Mouse (Mus musculus): Measurements from ENCODE around the gene 1700074P13Rik. TPM values are rescaled to one million over a fixed set of nuclear protein-coding genes. Genes with fewer than 3 reads are reported as not detected.

Gene 1700074P13Rik
- not detected for polyA plus RNA-seq (2014; fragmentation: Illumina TruSeq; extraction: RNeasy Lipid Tissue Mini Kit (QIAGEN cat#74804); ENCODE audit: low read depth, low replicate concordance)

DNA sequence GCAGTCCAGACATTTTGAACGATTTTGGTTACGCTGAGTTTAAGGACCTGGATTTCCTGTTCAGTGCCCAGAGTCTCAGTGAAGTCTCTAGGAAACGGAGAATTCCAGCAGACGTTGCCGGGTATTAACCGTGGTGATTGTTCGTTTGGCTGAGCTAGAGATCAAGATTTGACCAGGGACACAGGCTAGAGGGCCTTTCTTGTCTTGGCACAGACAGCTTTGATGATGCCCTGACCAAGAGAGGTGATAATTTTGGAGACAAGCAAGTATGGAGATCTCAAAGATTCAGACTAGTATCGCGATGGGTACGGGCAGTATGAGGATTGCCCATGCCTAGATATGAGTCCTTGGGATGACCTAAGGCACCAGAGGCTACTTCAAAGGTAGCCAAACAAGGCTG lies at the start of gene 1700074P13Rik:
Gene 1700074P13Rik (minus strand): TSS at position 101 of the 400 bp plus-strand sequence.

DNA sequence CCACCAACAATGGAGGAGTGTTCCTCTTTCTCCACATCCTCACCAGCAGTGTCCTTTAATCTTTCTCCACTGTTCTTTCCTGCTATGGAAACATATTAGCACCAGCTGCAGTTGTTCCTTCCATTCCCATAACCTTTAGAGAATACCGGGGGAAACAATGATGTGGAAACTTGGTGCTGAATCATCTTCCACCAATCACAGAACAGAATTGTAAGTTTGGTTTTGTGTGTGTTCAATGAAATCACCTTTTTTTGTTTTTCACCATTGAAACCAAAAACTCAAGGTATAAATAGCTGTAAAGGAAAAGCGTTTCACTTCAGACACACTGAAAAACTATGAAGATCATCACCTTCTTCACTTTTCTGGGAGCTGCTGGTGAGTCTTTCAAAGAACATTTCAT lies 24.1 kb upstream of the 1700074P13Rik start, which contains the start of gene 1810009J06Rik:
Gene 1810009J06Rik (plus strand): TSS at position 301 of the 400 bp plus-strand sequence.

DNA sequence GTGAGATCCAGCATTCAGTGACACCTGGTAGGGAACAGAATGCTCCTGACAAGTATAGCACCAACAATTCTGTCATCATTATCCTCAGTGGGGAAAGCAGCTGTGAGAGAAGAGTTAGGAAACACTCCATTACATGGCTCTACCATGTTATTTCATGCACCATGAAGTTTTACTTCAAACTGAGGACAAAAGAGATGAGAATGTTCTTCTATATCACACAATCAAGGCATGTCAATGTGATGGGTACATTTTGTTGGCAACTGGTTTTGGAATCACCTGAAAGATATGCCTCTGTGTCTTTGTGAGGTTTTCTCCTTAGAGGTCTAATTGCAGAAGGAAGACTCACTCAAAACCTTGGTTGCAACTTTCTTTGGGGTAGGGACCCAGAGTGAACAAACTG lies 11.4 kb upstream of the 1700074P13Rik start, which contains the start of gene Gm4744:
Gene Gm4744 (minus strand): TSS at position 101 of the 400 bp plus-strand sequence.

DNA sequence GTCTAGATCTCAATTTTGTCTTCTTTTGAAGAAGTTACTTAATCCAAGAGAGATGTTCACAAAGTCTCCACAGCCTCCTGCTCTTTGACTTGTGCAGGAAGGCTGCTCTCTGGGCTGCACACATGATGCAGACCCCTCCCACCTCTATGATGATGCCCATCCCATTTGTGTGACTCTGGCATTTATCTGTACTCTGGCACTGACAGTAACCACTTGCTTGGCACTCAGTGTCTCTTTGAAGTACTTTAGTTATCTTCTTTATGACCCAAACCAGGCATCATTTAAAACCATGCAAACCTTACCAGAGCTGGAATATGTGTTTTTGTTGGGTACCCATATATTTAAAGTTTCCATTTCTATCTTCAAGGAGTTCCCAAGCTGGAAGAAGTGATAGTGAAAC lies 40.1 kb downstream of the 1700074P13Rik start, which contains the start of gene Prss58:
Gene Prss58 (minus strand): TSS at position 101 of the 400 bp plus-strand sequence.

DNA sequence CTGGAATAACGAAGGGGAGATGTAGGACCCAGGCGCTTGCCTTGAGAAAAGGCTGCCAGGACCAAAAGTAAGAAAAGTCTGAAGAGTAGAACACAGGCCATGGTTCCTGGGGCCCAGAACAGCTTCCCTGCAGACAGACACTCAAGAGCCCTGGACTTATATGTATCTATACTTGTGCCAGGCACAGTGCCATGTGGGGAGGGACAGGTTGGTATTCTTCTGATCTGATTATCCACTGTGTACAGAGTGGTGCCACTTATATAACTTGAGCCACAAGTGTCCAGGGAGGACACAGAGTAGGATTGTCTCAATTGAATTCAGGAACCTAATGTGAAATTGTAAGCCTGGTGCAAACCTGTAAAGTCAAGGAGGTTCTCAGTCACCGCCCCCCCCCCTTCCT lies 53.0 kb downstream of the 1700074P13Rik start, which contains the start of gene Moxd2:
Gene Moxd2 (minus strand): TSS at position 101 of the 400 bp plus-strand sequence.

Other genes starting within 250 kb of the 1700074P13Rik start
- gene Moxd2, start 53.1 kb downstream of the 1700074P13Rik start, polyA plus RNA-seq (2014; fragmentation: Illumina TruSeq; extraction: RNeasy Lipid Tissue Mini Kit (QIAGEN cat#74804); ENCODE audit: low read depth, low replicate concordance), result not detected
- not detected for gene Prss58, start 40.2 kb downstream of the 1700074P13Rik start, polyA plus RNA-seq (2014; fragmentation: Illumina TruSeq; extraction: RNeasy Lipid Tissue Mini Kit (QIAGEN cat#74804); ENCODE audit: low read depth, low replicate concordance)
- gene Gm4744, start 11.3 kb upstream of the 1700074P13Rik start, polyA plus RNA-seq (2014; fragmentation: Illumina TruSeq; extraction: RNeasy Lipid Tissue Mini Kit (QIAGEN cat#74804); ENCODE audit: low read depth, low replicate concordance), result not detected
- gene 1810009J06Rik, start 24.2 kb upstream of the 1700074P13Rik start, polyA plus RNA-seq (2014; fragmentation: Illumina TruSeq; extraction: RNeasy Lipid Tissue Mini Kit (QIAGEN cat#74804); ENCODE audit: low read depth, low replicate concordance), result not detected
- gene Gm2663, start 58.9 kb upstream of the 1700074P13Rik start, polyA plus RNA-seq (2014; fragmentation: Illumina TruSeq; extraction: RNeasy Lipid Tissue Mini Kit (QIAGEN cat#74804); ENCODE audit: low read depth, low replicate concordance), result not detected
- not detected for gene 2210010C04Rik, start 95.0 kb upstream of the 1700074P13Rik start, polyA plus RNA-seq (2014; fragmentation: Illumina TruSeq; extraction: RNeasy Lipid Tissue Mini Kit (QIAGEN cat#74804); ENCODE audit: low read depth, low replicate concordance)